Mouse (Mus musculus) thymus, adult 2 months (tissue): ENCODE results near the gene Icosl. TPM values are rescaled to one million over a fixed set of nuclear protein-coding genes. Genes with fewer than 3 reads are reported as not detected.
A peak's percentile ranks its signal among the peaks of the same experiment; 100 is the strongest.
"Not testable (repeated sequence)": the region's sequence is repeated elsewhere in the genome, so short reads cannot be mapped to it uniquely, and the experiment has no call there.

Experiments used
- DNase-seq: peaks from one replicate; pipeline ENCODE4 v3.0.0; 2021
- H3K27ac ChIP-seq: fragments of 200-500 bp; 2 replicates; pipeline ENCODE4 v1.5.1; 2012; ENCODE audit warnings: low read length, control low read depth; ENCODE audit not compliant: control insufficient read depth, insufficient read depth
- H3K27me3 ChIP-seq: fragments of 200-500 bp; 2 replicates; pipeline ENCODE4 v1.6.1; 2012; ENCODE audit warnings: mild to moderate bottlenecking, low read length, moderate library complexity, mixed read lengths; ENCODE audit not compliant: control insufficient read depth, insufficient read depth
- H3K36me3 ChIP-seq: fragments of 200-500 bp; 2 replicates; pipeline ENCODE4 v1.6.1; 2012; ENCODE audit warnings: mild to moderate bottlenecking, low read length, moderate library complexity; ENCODE audit not compliant: control insufficient read depth, insufficient read depth
- H3K4me1 ChIP-seq: fragments of 200-500 bp; replicated peaks from 2 replicates; pipeline ENCODE4 v1.6.1; 2012; ENCODE audit warnings: low read length; ENCODE audit not compliant: control insufficient read depth, insufficient read depth
- H3K4me3 ChIP-seq: fragments of 200-500 bp; 2 replicates; pipeline ENCODE4 v1.5.1; 2012; ENCODE audit warnings: mild to moderate bottlenecking, low read length, control low read depth, moderate library complexity; ENCODE audit not compliant: control insufficient read depth, insufficient read depth
- CTCF ChIP-seq: fragments of 200-500 bp; IDR thresholded peaks from 2 replicates; pipeline ENCODE4 v1.5.1; 2012; ENCODE audit warnings: mild to moderate bottlenecking, control low read depth, low read length, moderate library complexity, borderline replicate concordance; ENCODE audit not compliant: control insufficient read depth, poor library complexity, insufficient read depth; ENCODE audit errors: extremely low read depth
- POLR2A ChIP-seq: fragments of 200-500 bp; IDR thresholded peaks from 2 replicates; pipeline ENCODE4 v1.6.1; 2012; ENCODE audit warnings: mild to moderate bottlenecking, low read length, control low read depth, moderate library complexity; ENCODE audit not compliant: control insufficient read depth, poor library complexity, insufficient read depth; ENCODE audit errors: extremely low read depth
- WGBS: fragments of 180-500 bp; shearing (Covaris S2); methylation state at CpG from one replicate; pipeline ENCODE4 v1.1.7; 2018; 5-methylcytosine and 5-hydroxymethylcytosine counted together
- polyA plus RNA-seq: library from polyadenylated mRNA; depleted of rRNA; stranded (reverse); fragments of >200 nt; gene quantifications from 2 replicates; pipeline ENCODE4 v1.2.3, GENCODE M21; 2012; rRNA removed

Icosl gene
- polyA plus RNA-seq, result 23.1 and 26.5 TPM in 2 replicates

- Histone ChIP-seq H3K27ac (no peak within 1 kb of the TSS), H3K4me3 (peak within 1 kb of the TSS; percentile 49), H3K4me1 (peaks cover 15% of the 10 kb centered on the region), H3K27me3 (peaks cover 3% of the 10 kb centered on the region; the same call in 1 of the 2 replicates), H3K36me3 (no peaks in the 10 kb centered on the region)
- WGBS, result 1% methylated on average over 66 of the region's 66 CpGs
- 0 out of 2 replicates have a peak, but pooled peaks have one; percentile 30 for TF ChIP-seq POLR2A
- peak; percentile 59; the same call in 1 of the 2 replicates for TF ChIP-seq CTCF
- peak; percentile 64 for DNase-seq
Measured at GRCm38 (mm10) chr10:78069101-78070011, at the start of gene Icosl. Gene Icosl (plus strand): TSS chr10:78069302.

- H3K4me3 ChIP-seq, DNase-seq, H3K27me3 ChIP-seq, H3K4me1 ChIP-seq, H3K27ac ChIP-seq, H3K36me3 ChIP-seq: not testable (repeated sequence)
- WGBS, result 97% methylated on average over 7 of the region's 11 CpGs
Measured at GRCm38 (mm10) chr10:78019984-78020383, 49.1 kb upstream of the Icosl start.

GRCm38 (mm10) chr10:78025453-78025852, 43.6 kb upstream of the Icosl start:
- whole genome bisulfite sequencing, result 32% methylated on average over 6 of the region's 8 CpGs
- H3K27ac ChIP-seq, result not testable (repeated sequence)

GRCm38 (mm10) chr10:78028129-78028528, 41.0 kb upstream of the Icosl start:
- Histone ChIP-seq H3K27ac (no peak overlapping the region), H3K4me3 (no peak overlapping the region), H3K27me3 (no peaks in the 10 kb centered on the region), H3K4me1 (no peaks in the 10 kb centered on the region), H3K36me3 (no peaks in the 10 kb centered on the region)
- WGBS, result 6% methylated on average over 5 of the region's 5 CpGs
- peak; percentile 63 for DNase-seq
- TF ChIP-seq CTCF (no peak), POLR2A (no peak)

More at GRCm38 (mm10) chr10:78025453-78025852, 43.6 kb upstream of the Icosl start:
- not testable (repeated sequence) for H3K4me3 ChIP-seq, H3K4me1 ChIP-seq, H3K27me3 ChIP-seq, H3K36me3 ChIP-seq, DNase-seq

GRCm38 (mm10) chr10:78029080-78029479, 40.0 kb upstream of the Icosl start:
- no peak overlapping the region for H3K4me3 ChIP-seq
- H3K27me3 ChIP-seq, result no peaks in the 10 kb centered on the region
- 96% methylated on average over 1 of the region's 1 CpGs for WGBS
- TF ChIP-seq POLR2A (no peak), CTCF (no peak)
- DNase-seq, result no peak
- H3K36me3 ChIP-seq, result no peaks in the 10 kb centered on the region
- no peaks in the 10 kb centered on the region for H3K4me1 ChIP-seq
- no peak overlapping the region for H3K27ac ChIP-seq

- DNase-seq, result no peak
- H3K36me3 ChIP-seq, result no peaks in the 10 kb centered on the region
- H3K4me3 ChIP-seq, result no peak overlapping the region
- no peaks in the 10 kb centered on the region for H3K27me3 ChIP-seq
- H3K4me1 ChIP-seq, result no peaks in the 10 kb centered on the region
- no peak overlapping the region for H3K27ac ChIP-seq
- WGBS, result 81% methylated on average over 2 of the region's 2 CpGs
- TF ChIP-seq CTCF (no peak), POLR2A (no peak)
Measured at GRCm38 (mm10) chr10:78031987-78032386, 37.1 kb upstream of the Icosl start.

- DNase-seq, result no peak
- Histone ChIP-seq H3K27ac (no peak overlapping the region), H3K27me3 (no peaks in the 10 kb centered on the region), H3K4me3 (no peak overlapping the region), H3K4me1 (no peaks in the 10 kb centered on the region; the same call in 1 of the 2 replicates), H3K36me3 (no peaks in the 10 kb centered on the region)
- TF ChIP-seq CTCF (no peak), POLR2A (no peak)
- 90% methylated on average over 4 of the region's 4 CpGs for WGBS
Measured at GRCm38 (mm10) chr10:78037139-78037538, 32.0 kb upstream of the Icosl start.
